8 mouse cellular contexts compared by ENCODE assay signal in genomic region chr9:120492400-120493351, GRCm38 (mm10). TPM values are rescaled to one million over a fixed set of nuclear protein-coding genes. Genes with fewer than 3 reads are reported as not detected.
A peak's percentile ranks its signal among the peaks of the same experiment; 100 is the strongest.
DNase-seq lines count a peak whose midpoint lies in the region; ATAC-seq and TF ChIP-seq lines count a peak whose summit lies in the region.

No protein-coding gene starts in this region.

- under 1% methylated on average over 77 of the region's 97 CpGs for WGBS in embryonic facial prominence, embryonic 13.5 days
- WGBS in kidney, embryonic 14.5 days, result under 1% methylated on average over 90 of the region's 97 CpGs
- WGBS in limb, embryonic 14.5 days, result under 1% methylated on average over 45 of the region's 97 CpGs
- WGBS in midbrain, embryonic 16.5 days, result under 1% methylated on average over 75 of the region's 97 CpGs

- no peaks in the 10 kb centered on the region for H3K27me3 ChIP-seq in embryonic facial prominence, embryonic 13.5 days
- H3K27me3 ChIP-seq in kidney, embryonic 14.5 days (ENCODE audit: control insufficient read depth, insufficient read depth, low read length), result no peaks in the 10 kb centered on the region
- H3K27me3 ChIP-seq in limb, embryonic 14.5 days (ENCODE audit: control insufficient read depth, insufficient read depth, low read length), result no peaks in the 10 kb centered on the region
- no peaks in the 10 kb centered on the region for H3K27me3 ChIP-seq in midbrain, embryonic 16.5 days (ENCODE audit: control insufficient read depth, insufficient read depth, low read depth, low read length)

- DNase-seq in 3134 (ENCODE audit: extremely low read depth, insufficient read length, low spot score), result peak; percentile 66
- peak; percentile 82 to 91 for DNase-seq in adrenal gland, postnatal 36 days
- peak; percentile 72 to 75 for DNase-seq in heart, adult 9 months (ENCODE audit: low spot score in 2 of 2)
- DNase-seq in limb, embryonic 14.5 days (ENCODE audit: low spot score), result peak; percentile 79
- peak; percentile 78 to 84 for DNase-seq in spleen, postnatal 10 days (ENCODE audit: low spot score in 2 of 2)

- H3K4me1 ChIP-seq in embryonic facial prominence, embryonic 13.5 days, result peaks cover 18% of the 10 kb centered on the region
- H3K4me1 ChIP-seq in kidney, embryonic 14.5 days (ENCODE audit: control insufficient read depth, insufficient read depth, low read length), result peaks cover 5% of the 10 kb centered on the region; the same call in 1 of the 2 replicates
- H3K4me1 ChIP-seq in limb, embryonic 14.5 days (ENCODE audit: control insufficient read depth, insufficient read depth, low read length), result 0 out of 2 replicates have a peak, but pooled peaks cover 6% of the 10 kb centered on the region
- peaks cover 12% of the 10 kb centered on the region for H3K4me1 ChIP-seq in midbrain, embryonic 16.5 days (ENCODE audit: control insufficient read depth, insufficient read depth, low read length)

- peak overlapping the region; percentile 81 for H3K4me2 ChIP-seq in embryonic facial prominence, embryonic 13.5 days
- peak overlapping the region; percentile 92 for H3K4me2 ChIP-seq in kidney, embryonic 14.5 days (replicated peaks; ENCODE audit: low read depth, low read length)
- peak overlapping the region; percentile 81 for H3K4me2 ChIP-seq in limb, embryonic 14.5 days (replicated peaks; ENCODE audit: low read depth, low read length, severe bottlenecking)
- peak overlapping the region; percentile 81 for H3K4me2 ChIP-seq in midbrain, embryonic 16.5 days (ENCODE audit: low read length)

- peak overlapping the region; percentile 100 for H3K4me3 ChIP-seq in embryonic facial prominence, embryonic 13.5 days
- H3K4me3 ChIP-seq in kidney, embryonic 14.5 days (ENCODE audit: low read length), result peak overlapping the region; percentile 100
- H3K4me3 ChIP-seq in limb, embryonic 14.5 days (replicated peaks; ENCODE audit: low read length), result peak overlapping the region; percentile 99
- H3K4me3 ChIP-seq in midbrain, embryonic 16.5 days (ENCODE audit: low read depth, low read length), result peak overlapping the region; percentile 89

- TF ChIP-seq POLR2A in limb, embryonic 14.5 days (IDR thresholded peaks at IDR 0.05; ENCODE audit: borderline replicate concordance, extremely low read depth, insufficient read depth, insufficient read length), result peak; percentile 75; the same call in 1 of the 2 replicates

- peak overlapping the region; percentile 100 for H3K9ac ChIP-seq in embryonic facial prominence, embryonic 13.5 days
- H3K9ac ChIP-seq in kidney, embryonic 14.5 days (ENCODE audit: low read depth, low read length), result peak overlapping the region; percentile 99
- H3K9ac ChIP-seq in limb, embryonic 14.5 days (ENCODE audit: low read depth, low read length, severe bottlenecking), result peak overlapping the region; percentile 96
- H3K9ac ChIP-seq in midbrain, embryonic 16.5 days (ENCODE audit: low read depth, low read length), result peak overlapping the region; percentile 95

- peaks cover 23% of the 10 kb centered on the region for H3K36me3 ChIP-seq in embryonic facial prominence, embryonic 13.5 days
- H3K36me3 ChIP-seq in kidney, embryonic 14.5 days (ENCODE audit: control insufficient read depth, insufficient read depth, low read length), result peaks cover 23% of the 10 kb centered on the region
- H3K36me3 ChIP-seq in limb, embryonic 14.5 days (ENCODE audit: control insufficient read depth, insufficient read depth, low read length), result peaks cover 27% of the 10 kb centered on the region
- H3K36me3 ChIP-seq in midbrain, embryonic 16.5 days (ENCODE audit: control insufficient read depth, insufficient read depth, low read length), result peaks cover 10% of the 10 kb centered on the region; the same call in 1 of the 2 replicates

- H3K9me3 ChIP-seq in embryonic facial prominence, embryonic 13.5 days, result no peaks in the 10 kb centered on the region
- H3K9me3 ChIP-seq in kidney, embryonic 14.5 days (ENCODE audit: control insufficient read depth, low read length), result no peaks in the 10 kb centered on the region
- no peaks in the 10 kb centered on the region for H3K9me3 ChIP-seq in limb, embryonic 14.5 days (ENCODE audit: control insufficient read depth, low read length)
- no peaks in the 10 kb centered on the region for H3K9me3 ChIP-seq in midbrain, embryonic 16.5 days (replicated peaks; ENCODE audit: control insufficient read depth, low read length, poor library complexity, severe bottlenecking)

- peak; percentile 69 for ATAC-seq in embryonic facial prominence, embryonic 13.5 days (ENCODE audit: insufficient number of reproducible peaks, insufficient read depth, low FRiP score, low TSS enrichment, low read depth)
- ATAC-seq in kidney, embryonic 14.5 days (ENCODE audit: low FRiP score, low TSS enrichment), result peak; percentile 87
- peak; percentile 86 for ATAC-seq in limb, embryonic 14.5 days (ENCODE audit: low FRiP score, low read depth)
- peak; percentile 81 for ATAC-seq in midbrain, embryonic 16.5 days

- peak overlapping the region; percentile 93 for H3K27ac ChIP-seq in embryonic facial prominence, embryonic 13.5 days
- H3K27ac ChIP-seq in kidney, embryonic 14.5 days (ENCODE audit: low read depth, low read length), result peak overlapping the region; percentile 91
- peak overlapping the region; percentile 91 for H3K27ac ChIP-seq in limb, embryonic 14.5 days (replicated peaks; ENCODE audit: low read depth, low read length)
- H3K27ac ChIP-seq in midbrain, embryonic 16.5 days (ENCODE audit: low read length), result peak overlapping the region; percentile 86

RNA-seq across cellular contexts. Expression of gene Eif1b, which starts 0.6 kb away (rescaled TPM):
- 10 to 100 TPM; 64.2 to 67.7 TPM for total RNA-seq in adrenal gland, postnatal 36 days (2021)
- 195 and 207 TPM in 2 replicates for polyA plus RNA-seq in embryonic facial prominence, embryonic 13.5 days (2015; fragmentation: Nextera tagmentation; extraction: Ambion mirVana)
- 160 and 173 TPM in 2 replicates for polyA plus RNA-seq in kidney, embryonic 14.5 days (2014; fragmentation: Nextera tagmentation; extraction: Ambion mirVana)
- polyA plus RNA-seq in limb, embryonic 14.5 days (2012; rRNA removed), result 96.3 and 101 TPM in 2 replicates
- polyA plus RNA-seq in limb, embryonic 14.5 days (2014; fragmentation: Nextera tagmentation; extraction: Ambion mirVana), result 171 and 191 TPM in 2 replicates
- polyA plus RNA-seq in midbrain, embryonic 16.5 days (2015; fragmentation: Nextera tagmentation; extraction: Ambion mirVana), result 329 and 342 TPM in 2 replicates

RNA-seq across cellular contexts. Expression of gene Entpd3, which starts 46.9 kb away (rescaled TPM):
- total RNA-seq in adrenal gland, postnatal 36 days (2021), result 1 to 10 TPM in 1 of 2 experiments, under 1 TPM in 1; 0.40 to 2.9 TPM
- 5.8 and 6.7 TPM in 2 replicates for polyA plus RNA-seq in embryonic facial prominence, embryonic 13.5 days (2015; fragmentation: Nextera tagmentation; extraction: Ambion mirVana)
- polyA plus RNA-seq in kidney, embryonic 14.5 days (2014; fragmentation: Nextera tagmentation; extraction: Ambion mirVana), result 0.50 and 1.7 TPM in 2 replicates
- 4.5 and 4.9 TPM in 2 replicates for polyA plus RNA-seq in limb, embryonic 14.5 days (2012; rRNA removed)
- polyA plus RNA-seq in limb, embryonic 14.5 days (2014; fragmentation: Nextera tagmentation; extraction: Ambion mirVana), result 2.2 and 2.4 TPM in 2 replicates
- 4.4 and 5.5 TPM in 2 replicates for polyA plus RNA-seq in midbrain, embryonic 16.5 days (2015; fragmentation: Nextera tagmentation; extraction: Ambion mirVana)

Comparison
In these comparisons a context has a peak if more than half of its experiments do, and no peak if none do; other contexts are left out.
1. Peak in every context shown above with its lines: DNase-seq, ATAC-seq, H3K4me3 ChIP-seq and H3K27ac ChIP-seq.